Mouse (Mus musculus) NIH3T3 (cell line): ENCODE measurements at regions not wholly inside any gene's neighbourhood (a gene's known extent, or its start where the extent isn't known, plus 50 kb on each side); places are given as distances from the start of the nearest gene placed in this dataset.

Experiments
- DNase-seq: peaks from one replicate; pipeline ENCODE4 v3.0.0-alpha.2; 2012; ENCODE audit warnings: low read depth

GRCm38 (mm10) chr9:120723026-120723425 lies 151.8 kb downstream of the Rpl14 start:
- DNase-seq = no peak

DNA sequence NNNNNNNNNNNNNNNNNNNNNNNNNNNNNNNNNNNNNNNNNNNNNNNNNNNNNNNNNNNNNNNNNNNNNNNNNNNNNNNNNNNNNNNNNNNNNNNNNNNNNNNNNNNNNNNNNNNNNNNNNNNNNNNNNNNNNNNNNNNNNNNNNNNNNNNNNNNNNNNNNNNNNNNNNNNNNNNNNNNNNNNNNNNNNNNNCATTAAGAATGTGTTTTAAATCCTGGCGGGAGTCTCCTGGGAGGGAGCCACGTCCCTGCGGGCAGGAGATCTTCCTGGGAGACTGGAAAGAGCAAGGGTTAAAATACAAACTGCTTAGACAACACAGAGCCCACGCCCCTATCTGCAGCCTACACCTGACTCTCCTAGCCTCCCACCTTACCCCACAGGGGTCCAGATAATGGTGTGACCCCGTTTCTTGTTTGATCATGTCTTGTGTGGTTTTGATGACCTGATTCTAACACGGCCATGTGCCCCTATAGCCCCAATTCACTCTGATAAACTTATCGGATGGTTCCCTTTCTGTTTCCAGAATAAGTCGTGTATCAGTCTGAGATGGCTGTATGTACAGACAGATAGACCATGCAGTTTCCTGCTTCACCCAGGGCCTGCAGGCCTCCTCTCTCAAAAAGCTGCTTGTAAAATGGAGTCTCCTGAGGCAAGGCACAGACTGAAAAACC lies 160.8 kb downstream of the Rpl14 start:
- no peak for DNase-seq

DNA sequence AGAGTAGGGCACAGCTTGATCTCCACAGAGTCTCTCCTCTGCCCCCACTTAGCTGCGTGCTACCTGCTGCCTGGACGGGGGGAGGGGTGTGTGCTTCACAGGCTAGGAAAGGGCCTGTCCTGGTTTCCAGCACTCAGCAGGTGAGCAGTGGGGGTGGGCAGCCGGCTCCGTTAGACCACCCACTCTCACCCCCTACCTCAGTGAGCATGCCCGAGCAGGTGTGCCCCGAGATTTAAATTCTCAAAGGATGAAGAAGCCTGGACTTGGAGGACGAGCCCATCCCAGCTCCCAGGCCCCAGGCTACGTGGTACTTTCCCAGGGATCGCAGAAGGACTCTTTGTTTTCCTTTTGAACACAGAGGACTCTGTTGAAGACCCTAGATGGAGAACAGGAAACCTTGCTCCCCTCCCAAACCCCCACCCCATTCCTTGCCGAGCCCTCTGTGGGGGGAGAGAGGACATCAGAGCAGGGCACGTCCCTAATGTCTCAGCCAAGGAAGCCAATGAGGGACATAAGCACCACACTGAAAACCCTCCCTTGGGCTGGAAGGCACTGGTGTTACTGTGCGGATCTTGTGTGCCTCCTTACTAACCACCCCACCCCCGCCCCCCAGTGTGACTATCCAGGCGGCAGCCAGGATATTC lies 161.5 kb downstream of the Rpl14 start:
- DNase-seq = no peak

- no peak for DNase-seq
Observed at GRCm38 (mm10) chr9:120733681-120734465, 162.6 kb downstream of the Rpl14 start.

DNA sequence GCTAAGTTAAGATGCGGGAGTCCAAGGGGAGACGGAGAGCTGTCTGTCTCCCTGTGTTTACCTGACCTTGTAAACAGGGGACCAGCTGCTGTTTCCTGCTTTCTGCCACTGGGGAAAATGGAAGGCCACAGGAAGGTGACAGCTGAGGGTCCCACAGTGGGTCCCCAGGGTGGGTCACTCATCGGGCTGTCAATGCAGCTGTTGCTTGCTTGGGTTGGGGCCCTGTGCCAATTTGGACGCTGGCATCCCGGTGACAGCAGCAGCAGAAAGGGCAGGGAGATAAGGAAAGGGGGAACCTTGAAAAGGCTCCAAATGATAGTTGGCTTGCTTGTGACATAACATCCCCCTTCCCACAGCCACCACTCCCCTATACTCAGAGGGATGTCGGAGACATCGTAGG lies 164.0 kb downstream of the Rpl14 start:
- no peak for DNase-seq

GRCm38 (mm10) chr9:120737956-120738355 lies 166.7 kb downstream of the Rpl14 start:
- DNase-seq = peak; percentile 66

- peak; percentile 91 for DNase-seq
Observed at GRCm38 (mm10) chr9:120739199-120739952, 168.1 kb downstream of the Rpl14 start.

DNA sequence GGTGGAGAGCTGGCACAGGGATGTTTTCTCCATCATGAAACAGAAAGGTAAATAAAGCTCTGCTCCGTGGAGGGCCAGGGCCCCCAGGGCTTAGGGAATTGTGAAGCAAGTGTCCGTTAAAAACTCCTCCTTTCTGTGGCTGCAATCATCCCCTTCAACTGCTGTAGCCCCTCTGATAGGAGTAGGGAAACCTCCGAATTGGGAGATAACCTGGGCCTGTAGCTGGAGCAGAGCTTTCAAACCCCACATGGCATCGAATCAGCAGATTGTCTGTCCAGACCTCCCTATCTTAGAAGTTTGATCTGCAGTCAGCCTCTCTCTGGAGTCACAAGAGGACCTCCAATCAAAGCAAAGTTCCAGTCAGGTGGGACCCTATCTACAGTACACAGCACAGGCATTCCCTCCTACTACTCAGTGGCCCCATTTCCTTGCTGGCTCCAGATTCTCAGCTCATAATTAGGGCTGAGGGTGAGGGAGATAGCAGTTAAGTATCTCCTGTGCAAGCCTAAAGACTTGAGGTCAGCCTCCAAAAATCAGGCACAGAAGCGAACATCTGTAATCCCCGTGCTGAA lies 168.8 kb downstream of the Rpl14 start:
- no peak for DNase-seq

- peak; percentile 44 for DNase-seq
Observed at GRCm38 (mm10) chr9:120741521-120741920, 170.3 kb downstream of the Rpl14 start.

DNA sequence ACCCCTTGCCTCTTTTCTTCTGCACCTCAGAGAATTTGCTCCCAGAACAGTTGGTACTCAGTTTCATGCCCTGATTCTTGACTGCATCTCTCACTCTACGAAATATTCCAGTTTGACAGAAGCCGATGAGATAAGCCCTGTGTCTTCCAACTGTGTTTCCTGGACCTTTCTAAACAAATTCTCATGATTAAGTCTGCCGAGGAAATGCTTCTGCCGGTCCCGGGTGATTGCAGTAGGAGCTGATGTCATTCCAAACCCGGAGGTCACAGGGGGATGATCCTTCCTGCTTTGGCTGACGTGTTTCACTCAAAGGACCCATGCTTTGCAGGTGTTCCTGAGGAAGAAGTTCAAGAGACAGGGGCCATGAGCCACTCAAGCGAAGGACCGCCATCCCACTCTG lies 172.2 kb downstream of the Rpl14 start:
- no peak for DNase-seq

- peak; percentile 57 for DNase-seq
Observed at GRCm38 (mm10) chr9:120745674-120746073, 174.4 kb downstream of the Rpl14 start.

DNA sequence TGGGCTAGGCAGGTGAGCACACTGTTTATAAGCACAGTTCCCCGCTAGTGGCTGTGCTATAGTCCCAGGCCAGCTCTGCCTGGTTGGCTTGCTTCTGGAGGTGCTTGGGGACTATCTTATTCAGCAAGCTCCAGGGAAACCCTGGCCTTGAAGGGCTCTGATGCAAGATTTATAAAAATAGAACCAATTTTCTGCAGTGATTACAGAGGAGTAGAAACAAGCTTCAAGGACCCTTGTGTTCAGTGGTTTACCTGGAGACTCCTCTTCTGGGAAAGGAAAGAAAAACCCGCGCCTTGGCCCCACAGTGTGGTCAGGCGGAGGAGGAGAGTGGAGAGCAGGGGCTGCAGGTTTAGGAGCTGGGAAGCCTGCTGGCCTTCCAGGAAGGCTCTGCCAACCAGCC lies 178.2 kb upstream of the Ctnnb1 start:
- DNase-seq = no peak

- DNase-seq = no peak
Observed at GRCm38 (mm10) chr9:120751686-120752484, 177.1 kb upstream of the Ctnnb1 start.

DNA sequence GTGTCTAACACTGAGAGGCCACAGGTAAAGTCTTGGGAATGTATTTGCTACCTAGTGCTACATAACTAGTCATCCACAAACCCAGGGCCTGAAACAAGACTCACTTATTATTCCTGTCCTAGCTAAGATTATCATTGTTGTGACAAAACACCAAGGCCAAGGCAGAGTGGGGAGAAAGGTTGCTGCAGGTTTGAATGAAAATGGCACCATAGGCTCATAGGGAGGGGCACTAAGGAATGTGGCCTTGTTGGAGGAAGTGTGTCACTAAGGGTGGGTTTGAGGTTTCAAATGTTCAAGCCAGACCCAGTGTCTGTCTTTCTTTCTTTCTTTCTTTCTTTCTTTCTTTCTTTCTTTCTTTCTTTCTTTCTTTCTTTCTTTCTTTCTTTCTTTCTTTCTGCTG lies 174.9 kb upstream of the Ctnnb1 start:
- DNase-seq = no peak

GRCm38 (mm10) chr9:120755486-120755885 lies 173.5 kb upstream of the Ctnnb1 start:
- no peak for DNase-seq

DNA sequence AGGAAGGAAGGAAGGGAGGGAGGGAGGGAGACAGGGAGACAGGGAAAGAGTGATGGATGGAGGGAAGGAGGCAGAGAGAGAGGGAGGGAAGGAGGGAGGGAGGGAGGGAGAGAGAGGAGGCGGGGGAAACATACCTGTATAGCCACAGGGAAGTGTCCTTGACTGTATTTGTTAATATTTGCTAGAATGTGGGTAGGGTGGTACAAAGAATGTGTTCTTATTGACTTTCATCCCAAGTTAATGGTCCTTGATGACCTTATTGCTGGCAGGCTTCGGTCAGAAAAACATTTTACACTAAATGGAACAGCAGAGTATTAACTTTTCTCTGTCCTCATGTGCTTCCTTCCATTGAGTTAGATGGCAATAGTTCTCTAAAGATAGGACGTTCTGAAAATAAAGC lies 171.0 kb upstream of the Ctnnb1 start:
- no peak for DNase-seq

GRCm38 (mm10) chr9:120758632-120759031 lies 170.4 kb upstream of the Ctnnb1 start:
- DNase-seq = no peak

- no peak for DNase-seq
Observed at GRCm38 (mm10) chr9:120759771-120760170, 169.2 kb upstream of the Ctnnb1 start.

GRCm38 (mm10) chr9:120763802-120764201 lies 165.2 kb upstream of the Ctnnb1 start:
- DNase-seq = no peak

- DNase-seq = no peak
Observed at GRCm38 (mm10) chr9:120764663-120765062, 164.4 kb upstream of the Ctnnb1 start.

DNA sequence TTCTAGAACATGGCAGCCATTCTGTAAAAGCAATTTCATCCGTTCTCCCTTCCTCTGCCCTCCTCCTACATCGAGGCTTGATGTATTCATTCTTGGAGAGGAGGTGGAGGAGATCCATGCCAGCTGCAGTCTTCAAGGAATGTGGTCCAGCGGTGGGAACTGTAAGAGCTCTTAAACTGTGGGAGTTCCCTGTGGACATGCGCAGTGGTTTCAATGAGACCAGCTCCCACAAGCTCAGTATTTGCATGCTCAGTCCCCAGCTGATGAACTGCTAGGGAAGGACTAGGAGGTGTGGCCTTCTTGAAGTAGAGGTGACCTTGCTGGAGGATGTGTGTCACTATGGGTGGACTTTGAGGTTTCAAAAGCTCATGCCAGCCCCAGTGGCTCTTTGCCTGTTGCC lies 163.7 kb upstream of the Ctnnb1 start:
- DNase-seq = no peak
